Mouse (Mus musculus): ENCODE measurements around the gene Mtx2. TPM values are rescaled to one million over a fixed set of nuclear protein-coding genes. Genes with fewer than 3 reads are reported as not detected.

The Mtx2 gene
- total and polyA plus RNA-seq, 3 experiments = 69.9 to 96.4 (median 93.3) TPM

DNA sequence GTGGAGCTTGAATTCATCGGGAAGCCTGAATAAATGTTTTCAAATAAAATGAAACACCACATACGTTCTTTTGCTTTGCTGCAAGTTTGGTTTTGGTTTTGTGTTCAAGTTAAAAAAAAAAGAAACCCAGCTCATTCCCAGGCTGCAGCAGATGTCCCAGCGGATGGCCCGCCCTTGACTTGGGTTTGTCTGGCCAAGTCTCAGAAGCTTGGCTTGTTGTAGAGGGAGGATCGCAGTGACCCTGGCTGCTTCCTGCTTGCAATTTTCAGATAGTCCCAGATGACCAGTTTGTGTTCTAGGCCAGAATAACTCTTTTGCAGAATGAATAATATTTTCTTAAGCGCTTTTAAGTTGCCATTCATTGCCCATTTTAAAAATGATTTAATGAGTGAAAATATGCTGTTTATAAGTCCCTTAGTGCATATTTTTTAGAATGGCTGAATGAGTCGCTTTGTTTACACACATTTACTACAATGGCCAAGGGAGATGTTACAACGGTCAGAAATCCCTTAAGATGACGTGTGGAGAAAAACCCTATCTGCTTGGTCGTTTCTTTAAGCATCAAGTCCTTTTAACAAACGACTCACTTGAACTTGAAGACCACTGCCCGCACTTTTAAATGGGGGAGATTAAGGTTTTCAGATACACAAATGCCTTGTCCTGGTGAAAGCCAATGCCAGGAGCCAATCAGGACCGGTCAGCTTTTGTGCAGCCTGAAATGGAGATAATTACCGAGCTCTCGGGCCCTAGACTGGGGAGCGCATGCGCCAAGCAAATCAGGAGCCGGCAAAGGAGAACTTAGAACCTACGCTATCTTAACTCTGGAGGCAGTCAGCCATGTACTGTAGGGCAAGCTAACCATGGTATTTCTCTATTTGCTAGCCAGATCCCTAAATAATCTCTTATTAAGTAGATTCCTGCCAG is 82.0 kb downstream of the Mtx2 start:
- no peak for ATAC-seq (ENCODE audit: extremely low read depth, insufficient number of reproducible peaks, low FRiP score, poor library complexity, severe bottlenecking)
- Histone ChIP-seq H3K36me3 (replicated peaks) (no peaks in the 10 kb centered on the region), H3K9me3 (replicated peaks) (no peaks in the 10 kb centered on the region), H3K4me1 (ENCODE audit: insufficient read depth, low read depth, low read length) (no peaks in the 10 kb centered on the region), H3K4me3 (ENCODE audit: low read depth, low read length) (no peak overlapping the region), H3K27me3 (ENCODE audit: insufficient read depth, low read length) (no peaks in the 10 kb centered on the region)
- TF ChIP-seq GATA2 (IDR thresholded peaks at IDR 0.05; ENCODE audit: borderline replicate concordance, low read depth, low read length) (no peak), CTCF (IDR thresholded peaks at IDR 0.05; ENCODE audit: low read depth, low read length) (no peak), GATA1 (IDR thresholded peaks at IDR 0.05; ENCODE audit: borderline replicate concordance, low read length) (no peak)
- no peak for DNase-seq (ENCODE audit: low spot score)

DNA sequence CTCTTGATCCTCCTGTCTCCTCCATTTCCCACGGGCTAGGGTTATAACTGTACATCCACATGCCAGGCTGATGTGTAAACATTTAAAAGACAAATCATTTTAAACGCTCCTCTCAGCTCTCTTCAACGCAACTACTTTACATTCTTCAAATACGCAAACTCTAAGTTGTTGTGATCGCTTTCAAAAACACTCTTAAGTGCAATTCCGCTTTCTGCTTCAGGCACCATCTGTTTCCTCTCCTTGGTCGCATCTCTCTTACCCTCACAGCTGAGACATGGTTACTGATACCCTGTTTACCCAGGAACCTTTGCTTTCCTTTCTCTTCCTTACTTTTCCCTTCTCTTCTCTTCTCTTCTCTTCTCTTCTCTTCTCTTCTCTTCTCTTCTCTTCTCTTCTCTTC is 86.4 kb downstream of the Mtx2 start:
- Histone ChIP-seq H3K36me3 (replicated peaks) (no peaks in the 10 kb centered on the region), H3K27me3 (ENCODE audit: insufficient read depth, low read length) (peaks cover 14% of the 10 kb centered on the region; the same call in 1 of the 2 replicates), H3K4me3 (ENCODE audit: low read depth, low read length) (no peak overlapping the region), H3K9me3 (replicated peaks) (no peaks in the 10 kb centered on the region), H3K4me1 (ENCODE audit: insufficient read depth, low read depth, low read length) (no peaks in the 10 kb centered on the region)
- TF ChIP-seq TAL1 (conservative IDR thresholded peaks at IDR 0.05; ENCODE audit: low read depth, low read length) (no peak), POLR2AphosphoS5 (IDR thresholded peaks at IDR 0.05; ENCODE audit: insufficient replicate concordance, low read depth, low read length) (no peak), CTCF (IDR thresholded peaks at IDR 0.05; ENCODE audit: low read depth, low read length) (no peak), GATA2 (IDR thresholded peaks at IDR 0.05; ENCODE audit: borderline replicate concordance, low read depth, low read length) (no peak), GATA1 (IDR thresholded peaks at IDR 0.05; ENCODE audit: borderline replicate concordance, low read length) (no peak)
- ATAC-seq (ENCODE audit: extremely low read depth, insufficient number of reproducible peaks, low FRiP score, poor library complexity, severe bottlenecking) (no peak), DNase-seq (ENCODE audit: low spot score) (no peak)

DNA sequence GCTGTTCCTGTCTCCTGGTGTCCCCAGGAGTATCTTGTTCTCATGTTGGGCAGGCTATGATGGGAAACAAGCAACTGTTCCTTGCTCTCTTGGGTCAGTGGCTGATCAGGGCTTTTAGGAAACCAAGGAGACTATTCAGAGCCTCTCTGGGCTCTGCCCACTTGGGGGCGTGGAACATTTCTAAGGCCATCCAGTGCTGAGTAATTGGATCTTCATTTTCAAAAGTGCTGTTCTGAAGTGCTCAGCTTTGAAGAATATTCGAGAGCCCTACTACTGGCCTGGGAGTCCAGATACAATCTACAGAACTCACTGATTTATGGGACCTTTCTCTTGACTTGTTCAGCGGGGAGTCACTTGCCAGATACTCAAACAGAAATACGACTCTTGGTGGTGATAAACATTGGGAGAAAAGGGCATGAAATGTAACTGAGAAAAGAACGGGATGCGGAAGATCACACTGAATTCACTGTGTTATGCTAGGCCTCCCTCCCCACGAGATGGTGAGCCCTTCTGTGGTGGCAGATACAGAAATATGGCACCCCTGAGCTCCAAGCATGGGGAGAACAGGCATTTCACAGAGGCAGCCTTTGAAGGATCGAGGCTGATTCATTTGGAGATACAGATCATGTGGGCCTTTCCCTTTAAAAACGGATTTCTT is 92.4 kb downstream of the Mtx2 start:
- Histone ChIP-seq H3K9me3 (replicated peaks) (no peaks in the 10 kb centered on the region), H3K4me1 (ENCODE audit: insufficient read depth, low read depth, low read length) (peaks cover 3% of the 10 kb centered on the region), H3K36me3 (replicated peaks) (no peaks in the 10 kb centered on the region), H3K4me3 (ENCODE audit: low read depth, low read length) (no peak overlapping the region), H3K27me3 (ENCODE audit: insufficient read depth, low read length) (peaks cover 43% of the 10 kb centered on the region)
- no peak for DNase-seq (ENCODE audit: low spot score)
- TF ChIP-seq GATA2 (IDR thresholded peaks at IDR 0.05; ENCODE audit: borderline replicate concordance, low read depth, low read length) (no peak), POLR2AphosphoS5 (IDR thresholded peaks at IDR 0.05; ENCODE audit: insufficient replicate concordance, low read depth, low read length) (no peak), GATA1 (IDR thresholded peaks at IDR 0.05; ENCODE audit: borderline replicate concordance, low read length) (no peak), CTCF (IDR thresholded peaks at IDR 0.05; ENCODE audit: low read depth, low read length) (no peak), TAL1 (conservative IDR thresholded peaks at IDR 0.05; ENCODE audit: low read depth, low read length) (no peak)
- no peak for ATAC-seq (ENCODE audit: extremely low read depth, insufficient number of reproducible peaks, low FRiP score, poor library complexity, severe bottlenecking)

DNA sequence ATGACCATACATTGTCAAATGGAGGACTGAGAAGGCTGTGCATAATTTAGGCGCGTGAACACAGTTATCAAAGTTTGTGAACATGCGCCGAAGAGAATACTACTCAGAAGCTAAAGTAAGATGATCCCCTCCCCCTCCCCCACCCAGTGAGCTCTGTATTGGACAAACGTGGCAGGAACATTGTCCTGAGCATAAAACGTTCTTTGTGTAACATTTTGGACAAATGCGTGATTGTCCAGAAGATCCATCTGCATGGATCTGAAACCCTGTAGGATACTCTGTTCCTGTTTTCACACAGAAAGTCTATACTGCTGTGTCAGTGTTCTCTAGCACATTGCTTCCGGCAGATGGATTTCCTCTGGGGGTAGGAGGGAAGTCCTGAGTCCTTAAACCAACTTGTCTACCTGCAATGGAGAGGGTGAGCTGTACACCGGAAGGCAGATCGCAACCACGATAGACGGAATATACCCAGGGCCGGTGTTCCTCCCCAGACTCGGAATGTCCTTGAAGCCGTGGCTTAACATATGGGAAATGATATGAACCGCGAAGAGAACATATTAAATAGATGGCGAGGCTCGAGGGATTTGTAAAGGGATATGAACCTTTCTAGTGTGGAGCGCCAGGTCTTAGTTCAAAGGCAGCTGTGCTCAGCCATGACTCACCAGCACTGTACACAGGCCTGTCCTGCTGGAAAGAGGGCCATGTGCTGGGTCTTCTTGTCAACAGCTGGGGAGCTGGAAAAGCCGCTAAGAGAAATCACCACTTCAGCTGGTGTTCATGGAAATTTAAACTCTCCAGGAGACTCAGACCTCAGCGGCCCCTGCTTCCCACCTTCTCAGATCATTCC is 100.6 kb downstream of the Mtx2 start:
- Histone ChIP-seq H3K4me1 (ENCODE audit: insufficient read depth, low read depth, low read length) (no peaks in the 10 kb centered on the region; the same call in 1 of the 2 replicates), H3K36me3 (replicated peaks) (no peaks in the 10 kb centered on the region), H3K27me3 (ENCODE audit: insufficient read depth, low read length) (peaks cover 45% of the 10 kb centered on the region), H3K9me3 (replicated peaks) (no peaks in the 10 kb centered on the region), H3K4me3 (ENCODE audit: low read depth, low read length) (no peak overlapping the region)
- no peak for DNase-seq (ENCODE audit: low spot score)
- no peak for TF ChIP-seq GATA2 (IDR thresholded peaks at IDR 0.05; ENCODE audit: borderline replicate concordance, low read depth, low read length)
- no peak for TF ChIP-seq CTCF (IDR thresholded peaks at IDR 0.05; ENCODE audit: low read depth, low read length)
- TF ChIP-seq POLR2AphosphoS5 (IDR thresholded peaks at IDR 0.05; ENCODE audit: insufficient replicate concordance, low read depth, low read length) = no peak
- no peak for TF ChIP-seq GATA1 (IDR thresholded peaks at IDR 0.05; ENCODE audit: borderline replicate concordance, low read length)
- TF ChIP-seq TAL1 (conservative IDR thresholded peaks at IDR 0.05; ENCODE audit: low read depth, low read length) = no peak
- ATAC-seq (ENCODE audit: extremely low read depth, insufficient number of reproducible peaks, low FRiP score, poor library complexity, severe bottlenecking) = no peak

Other genes starting within 250 kb of the Mtx2 start
- gene Lnpk, start 246.4 kb upstream of the Mtx2 start, total RNA-seq (2014; fragmentation: Nextera tagmentation) = 49.3 and 96.8 TPM in 2 replicates
- gene Lnpk, start 246.4 kb upstream of the Mtx2 start, total RNA-seq (2017) = 44.5 and 49.1 TPM in 2 replicates
- gene Lnpk, start 246.4 kb upstream of the Mtx2 start, polyA plus RNA-seq (2012) = 8.5 and 15.2 TPM in 2 replicates
- not detected in 2 replicates for gene Evx2, start 166.2 kb upstream of the Mtx2 start, total RNA-seq (2014; fragmentation: Nextera tagmentation)
- 0.05 TPM in 1 of 2 replicates, not detected in the other for gene Evx2, start 166.2 kb upstream of the Mtx2 start, total RNA-seq (2017)
- not detected in 2 replicates for gene Evx2, start 166.2 kb upstream of the Mtx2 start, polyA plus RNA-seq (2012)
- gene Hoxd13, start 157.5 kb upstream of the Mtx2 start, total RNA-seq (2014; fragmentation: Nextera tagmentation) = not detected in 2 replicates
- gene Hoxd13, start 157.5 kb upstream of the Mtx2 start, total RNA-seq (2017) = 0.05 and 0.17 TPM in 2 replicates
- gene Hoxd13, start 157.5 kb upstream of the Mtx2 start, polyA plus RNA-seq (2012) = not detected in 2 replicates
- not detected in 2 replicates for gene Hoxd12, start 150.8 kb upstream of the Mtx2 start, total RNA-seq (2014; fragmentation: Nextera tagmentation)
- gene Hoxd12, start 150.8 kb upstream of the Mtx2 start, total RNA-seq (2017) = not detected in 2 replicates
- not detected in 2 replicates for gene Hoxd12, start 150.8 kb upstream of the Mtx2 start, polyA plus RNA-seq (2012)
- not detected in 2 replicates for gene Hoxd11, start 146.2 kb upstream of the Mtx2 start, total RNA-seq (2014; fragmentation: Nextera tagmentation)
- gene Hoxd11, start 146.2 kb upstream of the Mtx2 start, total RNA-seq (2017) = 0.05 and 0.06 TPM in 2 replicates
- not detected in 2 replicates for gene Hoxd11, start 146.2 kb upstream of the Mtx2 start, polyA plus RNA-seq (2012)
- gene Hoxd10, start 133.9 kb upstream of the Mtx2 start, total RNA-seq (2014; fragmentation: Nextera tagmentation) = not detected in 2 replicates
- 0.12 and 0.22 TPM in 2 replicates for gene Hoxd10, start 133.9 kb upstream of the Mtx2 start, total RNA-seq (2017)
- gene Hoxd10, start 133.9 kb upstream of the Mtx2 start, polyA plus RNA-seq (2012) = not detected in 2 replicates
- not detected in 2 replicates for gene Hoxd9, start 128.1 kb upstream of the Mtx2 start, total RNA-seq (2014; fragmentation: Nextera tagmentation)
- gene Hoxd9, start 128.1 kb upstream of the Mtx2 start, total RNA-seq (2017) = not detected in 2 replicates
- not detected in 2 replicates for gene Hoxd9, start 128.1 kb upstream of the Mtx2 start, polyA plus RNA-seq (2012)
- not detected in 2 replicates for gene Hoxd8, start 121.2 kb upstream of the Mtx2 start, total RNA-seq (2014; fragmentation: Nextera tagmentation)
- not detected in 2 replicates for gene Hoxd8, start 121.2 kb upstream of the Mtx2 start, total RNA-seq (2017)
- gene Hoxd8, start 121.2 kb upstream of the Mtx2 start, polyA plus RNA-seq (2012) = not detected in 2 replicates
- 0.29 and 0.75 TPM in 2 replicates for gene Hoxd3, start 113.9 kb upstream of the Mtx2 start, total RNA-seq (2014; fragmentation: Nextera tagmentation)
- gene Hoxd3, start 113.9 kb upstream of the Mtx2 start, total RNA-seq (2017) = 0.22 TPM in 1 of 2 replicates, not detected in the other
- gene Hoxd3, start 113.9 kb upstream of the Mtx2 start, polyA plus RNA-seq (2012) = 0.17 TPM in 1 of 2 replicates, not detected in the other
- 4.7 and 8.7 TPM in 2 replicates for gene Hoxd4, start 113.9 kb upstream of the Mtx2 start, total RNA-seq (2014; fragmentation: Nextera tagmentation)
- 2.6 and 4.4 TPM in 2 replicates for gene Hoxd4, start 113.9 kb upstream of the Mtx2 start, total RNA-seq (2017)
- 10.8 and 14.3 TPM in 2 replicates for gene Hoxd4, start 113.9 kb upstream of the Mtx2 start, polyA plus RNA-seq (2012)
- gene Gm28230, start 99.1 kb upstream of the Mtx2 start, total RNA-seq (2014; fragmentation: Nextera tagmentation) = 1.2 TPM in 1 of 2 replicates, not detected in the other
- gene Gm28230, start 99.1 kb upstream of the Mtx2 start, total RNA-seq (2017) = 0.23 and 0.33 TPM in 2 replicates
- 0.52 and 0.55 TPM in 2 replicates for gene Gm28230, start 99.1 kb upstream of the Mtx2 start, polyA plus RNA-seq (2012)
- not detected in 2 replicates for gene Hoxd1, start 62.8 kb upstream of the Mtx2 start, total RNA-seq (2014; fragmentation: Nextera tagmentation)
- 0.05 and 0.06 TPM in 2 replicates for gene Hoxd1, start 62.8 kb upstream of the Mtx2 start, total RNA-seq (2017)
- not detected in 2 replicates for gene Hoxd1, start 62.8 kb upstream of the Mtx2 start, polyA plus RNA-seq (2012)

All from G1E (cell line).